Mouse (Mus musculus) erythroblast, embryonic 14.5 days (primary cell): Measurements from ENCODE around the gene Npff.

Source experiments
- GATA1 ChIP-seq: IDR thresholded peaks from 2 replicates; pipeline ENCODE4 v1.6.1; 2012; ENCODE audit warnings: low read length, inconsistent platforms, mixed read lengths
- TAL1 ChIP-seq: IDR thresholded peaks from 3 replicates; pipeline ENCODE4 v1.6.1; 2012; ENCODE audit warnings: low read length, inconsistent platforms, mixed read lengths

DNA sequence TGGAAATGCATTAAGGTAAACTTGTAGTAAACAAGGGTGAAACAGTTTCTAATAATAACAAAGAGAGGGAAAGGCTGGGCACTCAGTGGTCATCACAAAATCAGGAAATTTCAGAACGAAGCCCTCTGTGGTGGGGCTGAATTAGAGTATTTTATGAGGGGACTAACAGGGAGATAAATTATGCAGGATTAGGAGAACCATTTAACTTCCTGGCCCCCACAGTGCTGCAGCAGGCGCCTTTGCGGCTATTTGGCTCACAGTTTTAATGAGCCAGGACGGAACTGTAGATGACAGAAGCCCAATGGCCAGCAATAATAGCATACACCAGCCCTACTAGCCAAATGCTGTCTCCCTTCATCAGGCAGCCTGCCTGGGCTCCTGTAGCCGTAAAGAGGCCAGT is 38.9 kb upstream of the Npff start:
- no peak for TF ChIP-seq TAL1
- TF ChIP-seq GATA1, result no peak
